Mouse (Mus musculus) neural tube, embryonic 14.5 days (tissue): ENCODE data around the gene Chic2. TPM values are rescaled to one million over a fixed set of nuclear protein-coding genes. Genes with fewer than 3 reads are reported as not detected.
A peak's percentile ranks its signal among the peaks of the same experiment; 100 is the strongest.

Experiments
- ATAC-seq: fragments of 200-750 bp; cut with Nextera tagmentation; 2 replicates; pipeline ENCODE4 v1.8.0; 2017; ENCODE audit warnings: low read depth, mild to moderate bottlenecking, moderate TSS enrichment, moderate library complexity
- H3K27ac ChIP-seq: fragments of 300-500 bp; sonication (generic); 2 replicates; pipeline ENCODE4 v1.5.1; 2014; ENCODE audit warnings: low read depth, mild to moderate bottlenecking, control low read depth, low read length, moderate library complexity, mixed read lengths
- H3K27me3 ChIP-seq: fragments of 300-500 bp; sonication (generic); 2 replicates; pipeline ENCODE4 v1.6.1; 2014; ENCODE audit warnings: low read length; ENCODE audit not compliant: control insufficient read depth, insufficient read depth
- H3K36me3 ChIP-seq: fragments of 300-500 bp; sonication (generic); 2 replicates; pipeline ENCODE4 v1.6.1; 2014; ENCODE audit warnings: low read length, mixed read lengths; ENCODE audit not compliant: control insufficient read depth, insufficient read depth
- H3K4me1 ChIP-seq: fragments of 300-500 bp; sonication (generic); 2 replicates; pipeline ENCODE4 v1.6.1; 2014; ENCODE audit warnings: low read length; ENCODE audit not compliant: control insufficient read depth, insufficient read depth
- H3K4me2 ChIP-seq: fragments of 300-500 bp; sonication (generic); 2 replicates; pipeline ENCODE4 v1.6.1; 2014; ENCODE audit warnings: mild to moderate bottlenecking, low read depth, low read length, control low read depth
- H3K4me3 ChIP-seq: fragments of 300-500 bp; sonication (generic); 2 replicates; pipeline ENCODE4 v1.5.1; 2014; ENCODE audit warnings: low read depth, low read length, control low read depth, mixed read lengths
- H3K9ac ChIP-seq: fragments of 300-500 bp; sonication (generic); replicated peaks from 2 replicates; pipeline ENCODE4 v1.6.1; 2014; ENCODE audit warnings: low read depth, mild to moderate bottlenecking, control low read depth, low read length, mixed read lengths
- H3K9me3 ChIP-seq: fragments of 300-500 bp; sonication (generic); 2 replicates; pipeline ENCODE4 v1.6.1; 2016; ENCODE audit warnings: low read length; ENCODE audit not compliant: control insufficient read depth
- WGBS: fragments of 180-500 bp; shearing (Covaris S2); extraction: QIAGEN DNeasy Blood & Tissue Kit; methylation state at CpG from one replicate; pipeline ENCODE4 v1.1.7; 2014; 5-methylcytosine and 5-hydroxymethylcytosine counted together
- polyA plus RNA-seq: library from polyadenylated mRNA; unstranded; fragments of >200 nt; fragmentation: Nextera tagmentation; extraction: Ambion mirVana; gene quantifications from 2 replicates; pipeline ENCODE4 v1.2.1, GENCODE M21; 2014

Gene Chic2
- polyA plus RNA-seq, 1 experiment from 2014 or later, result 50.1 TPM

DNA sequence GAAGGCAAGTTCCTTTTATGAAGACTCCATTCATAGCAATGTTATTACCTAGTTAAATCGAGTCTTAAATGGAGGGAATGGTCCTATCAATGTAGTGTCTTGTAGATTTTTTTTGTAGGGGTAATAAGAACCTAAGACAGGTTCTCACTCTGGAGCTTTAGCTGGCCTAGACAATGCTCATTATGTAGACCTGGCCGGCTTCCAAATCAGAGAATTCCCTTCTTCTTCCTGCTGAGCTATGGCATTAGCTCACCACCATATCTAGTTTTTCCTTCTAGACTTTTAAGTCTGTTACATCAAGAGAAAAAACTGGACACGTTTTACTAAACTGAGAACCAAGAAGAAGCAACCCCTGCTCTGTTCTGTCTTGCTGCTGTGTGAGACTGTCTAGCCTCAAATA lies 42.5 kb downstream of the Chic2 start:
- 84% methylated on average over 3 of the region's 3 CpGs for WGBS
- peaks cover 3% of the 10 kb centered on the region; the same call in 1 of the 2 replicates for H3K27me3 ChIP-seq
- ATAC-seq, result no peak

DNA sequence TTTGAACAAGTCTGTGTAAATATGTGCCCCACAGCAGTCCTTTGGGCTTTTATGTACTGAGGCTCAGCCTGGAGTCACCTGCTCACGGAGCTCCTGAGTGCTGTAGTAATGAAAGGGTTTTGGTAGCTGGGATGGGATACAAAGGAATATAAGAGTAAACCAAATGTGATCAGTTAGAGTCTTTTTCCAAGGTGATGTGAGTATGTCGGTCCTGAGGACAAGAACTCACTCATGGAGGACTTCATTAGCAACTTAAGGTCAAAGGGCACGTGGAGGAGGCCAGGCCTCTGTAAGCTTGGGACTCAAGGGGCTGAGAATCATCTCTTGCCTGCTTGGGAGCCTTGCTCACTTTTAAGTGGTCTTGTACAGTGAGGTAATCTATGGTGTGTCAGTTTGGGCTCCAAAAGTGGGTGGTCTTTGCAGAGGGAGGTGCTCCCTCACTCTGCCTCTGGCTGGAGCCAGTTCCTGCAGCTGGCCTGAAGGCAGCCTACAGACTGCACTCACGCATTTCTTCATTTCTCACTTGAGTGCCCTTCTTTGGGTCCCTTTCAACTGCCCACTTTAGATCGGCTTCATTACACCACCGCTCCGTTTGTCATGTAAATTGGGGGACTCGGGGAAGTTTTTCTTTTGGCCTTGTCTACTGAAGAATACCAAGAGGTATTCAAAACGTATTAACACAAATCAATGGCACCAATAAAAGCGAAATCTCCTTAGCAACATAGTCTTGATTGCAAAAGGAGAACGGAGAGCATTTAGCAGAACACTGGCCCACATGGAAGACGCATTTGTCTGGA lies 45.7 kb downstream of the Chic2 start:
- Histone ChIP-seq H3K36me3 (0 out of 2 replicates have a peak, but pooled peaks cover 8% of the 10 kb centered on the region), H3K27me3 (no peaks in the 10 kb centered on the region), H3K9ac (no peak overlapping the region), H3K27ac (no peak overlapping the region), H3K4me3 (no peak overlapping the region), H3K4me2 (no peak overlapping the region), H3K9me3 (no peaks in the 10 kb centered on the region), H3K4me1 (no peaks in the 10 kb centered on the region)
- 21% methylated on average over 12 of the region's 12 CpGs for WGBS
- ATAC-seq, result peak; percentile 89

More for the DNA sequence above, 42.5 kb downstream of the Chic2 start:
- Histone ChIP-seq H3K4me2 (no peak overlapping the region), H3K4me3 (no peak overlapping the region), H3K27ac (no peak overlapping the region), H3K9me3 (no peaks in the 10 kb centered on the region), H3K9ac (no peak overlapping the region), H3K4me1 (no peaks in the 10 kb centered on the region), H3K36me3 (0 out of 2 replicates have a peak, but pooled peaks cover 8% of the 10 kb centered on the region)

DNA sequence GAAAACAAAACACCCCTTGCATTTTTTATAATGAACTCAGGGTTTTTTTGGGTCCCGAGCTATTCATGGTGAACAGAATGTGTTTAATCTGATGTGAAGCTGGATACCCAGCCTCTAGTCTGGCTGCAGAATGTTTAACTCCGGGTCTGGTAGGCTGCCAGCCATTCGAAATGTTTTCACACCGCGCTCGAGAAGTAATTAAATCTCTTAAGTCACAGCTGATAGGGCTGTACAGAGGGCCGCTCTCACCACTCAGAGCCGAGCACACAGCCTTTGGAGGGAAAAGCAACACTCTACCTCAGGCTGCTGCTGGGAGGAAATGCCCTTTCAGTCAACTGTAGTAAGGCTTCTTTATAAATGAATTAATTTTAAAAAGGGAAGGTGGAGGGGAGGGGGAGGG lies 49.6 kb downstream of the Chic2 start:
- H3K4me3 ChIP-seq, result no peak overlapping the region
- H3K9ac ChIP-seq, result no peak overlapping the region
- no peak overlapping the region for H3K4me2 ChIP-seq
- no peaks in the 10 kb centered on the region for H3K9me3 ChIP-seq
- H3K4me1 ChIP-seq, result no peaks in the 10 kb centered on the region
- H3K27ac ChIP-seq, result no peak overlapping the region
- 56% methylated on average over 8 of the region's 8 CpGs for WGBS
- no peak; the same call in 1 of the 2 replicates for ATAC-seq
- no peaks in the 10 kb centered on the region for H3K27me3 ChIP-seq
- no peaks in the 10 kb centered on the region for H3K36me3 ChIP-seq

DNA sequence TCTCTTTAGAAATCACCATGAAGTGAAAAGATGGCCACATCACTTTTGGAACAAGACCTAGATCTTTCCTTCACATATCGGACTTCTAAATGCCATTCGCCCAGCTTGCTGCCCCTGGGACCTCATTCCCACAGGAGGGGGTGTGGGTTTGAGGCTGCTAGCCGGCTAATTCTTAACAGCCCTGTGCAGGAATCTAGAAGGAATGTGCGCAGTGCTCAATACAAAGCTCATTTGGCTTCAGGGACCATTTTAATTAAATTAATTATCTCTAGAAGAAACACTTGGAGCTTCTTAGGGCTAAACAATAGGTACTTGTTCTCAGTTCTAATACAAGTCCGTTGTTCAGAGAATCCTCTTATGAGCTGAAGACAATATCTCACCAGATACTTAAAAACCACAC lies 60.5 kb downstream of the Chic2 start:
- H3K36me3 ChIP-seq, result no peaks in the 10 kb centered on the region
- 30% methylated on average over 5 of the region's 5 CpGs for WGBS
- H3K27ac ChIP-seq, result no peak overlapping the region
- H3K9ac ChIP-seq, result no peak overlapping the region
- H3K4me2 ChIP-seq, result no peak overlapping the region
- 0 out of 2 replicates have a peak, but pooled peaks cover 3% of the 10 kb centered on the region for H3K4me1 ChIP-seq
- ATAC-seq, result no peak
- H3K27me3 ChIP-seq, result no peaks in the 10 kb centered on the region
- H3K9me3 ChIP-seq, result no peaks in the 10 kb centered on the region
- H3K4me3 ChIP-seq, result no peak overlapping the region

DNA sequence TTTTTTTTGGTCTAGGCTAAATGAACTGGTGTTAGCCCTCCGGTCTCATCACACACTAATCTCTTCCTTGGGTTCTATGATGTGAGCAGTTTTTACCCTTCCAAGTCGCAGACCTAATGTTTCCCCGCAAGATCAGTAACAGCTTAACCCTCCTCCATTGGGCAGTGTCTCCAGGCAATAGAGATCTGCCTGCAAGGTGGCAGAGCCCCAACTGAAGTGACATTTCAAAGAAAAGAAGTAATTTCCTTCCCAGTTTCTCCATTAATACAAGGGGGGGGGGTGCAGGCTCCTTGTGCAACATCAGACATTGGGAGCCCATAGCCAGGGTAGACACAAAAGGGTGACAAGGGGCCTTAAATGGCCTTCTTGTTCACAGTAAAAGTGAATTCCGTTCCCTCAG lies 64.0 kb downstream of the Chic2 start:
- Histone ChIP-seq H3K9me3 (no peaks in the 10 kb centered on the region), H3K27me3 (no peaks in the 10 kb centered on the region), H3K4me3 (no peak overlapping the region), H3K9ac (no peak overlapping the region), H3K36me3 (no peaks in the 10 kb centered on the region), H3K27ac (no peak overlapping the region), H3K4me2 (no peak overlapping the region), H3K4me1 (0 out of 2 replicates have a peak, but pooled peaks cover 3% of the 10 kb centered on the region)
- WGBS, result 54% methylated on average over 4 of the region's 4 CpGs
- no peak; the same call in 1 of the 2 replicates for ATAC-seq

DNA sequence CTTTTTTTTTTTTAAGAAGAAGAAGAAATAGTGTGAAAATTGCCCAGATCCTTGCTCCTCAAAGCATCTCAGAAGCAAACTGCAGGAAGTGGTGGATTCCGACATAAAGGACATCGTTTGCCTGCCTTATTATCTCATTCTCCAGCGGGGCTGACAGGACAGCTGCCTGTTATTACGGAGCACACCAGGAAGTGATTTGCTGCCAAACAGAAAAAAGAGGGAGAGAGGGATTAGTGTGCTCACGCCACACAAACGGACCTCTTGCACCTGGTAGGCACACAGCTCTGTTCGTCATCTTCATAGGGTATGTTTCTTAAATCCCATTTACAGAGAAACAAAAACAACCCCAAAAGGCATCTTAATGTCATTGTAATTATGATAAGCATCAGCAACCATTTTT lies 64.4 kb downstream of the Chic2 start:
- Histone ChIP-seq H3K4me1 (0 out of 2 replicates have a peak, but pooled peaks cover 3% of the 10 kb centered on the region), H3K27me3 (no peaks in the 10 kb centered on the region), H3K27ac (no peak overlapping the region), H3K36me3 (no peaks in the 10 kb centered on the region), H3K9me3 (no peaks in the 10 kb centered on the region), H3K9ac (no peak overlapping the region), H3K4me3 (no peak overlapping the region), H3K4me2 (no peak overlapping the region)
- no peak for ATAC-seq
- 12% methylated on average over 7 of the region's 7 CpGs for WGBS

DNA sequence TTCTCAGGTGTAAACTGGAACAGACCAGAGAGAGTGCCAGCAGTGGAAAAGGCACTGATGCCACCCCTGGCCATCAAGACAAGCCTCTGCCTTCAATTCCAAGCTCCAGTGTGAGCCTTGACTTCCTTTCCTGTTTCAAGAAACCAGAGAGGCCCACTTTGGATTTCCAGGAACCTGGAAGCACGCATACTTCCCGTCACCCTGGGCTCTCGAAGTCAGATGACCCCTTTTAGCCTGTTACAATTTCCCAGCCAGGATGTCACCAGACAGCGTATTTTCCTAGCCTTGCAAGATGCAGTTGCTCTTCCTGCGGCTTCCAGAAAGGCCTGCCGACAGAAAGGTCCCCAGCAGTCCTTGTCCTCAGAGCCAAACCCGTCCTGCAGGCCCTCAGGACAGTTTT lies 65.0 kb downstream of the Chic2 start:
- no peak for ATAC-seq
- Histone ChIP-seq H3K9me3 (no peaks in the 10 kb centered on the region), H3K4me2 (no peak overlapping the region), H3K27me3 (no peaks in the 10 kb centered on the region), H3K9ac (no peak overlapping the region), H3K4me1 (peaks cover 6% of the 10 kb centered on the region; the same call in 1 of the 2 replicates), H3K27ac (no peak overlapping the region), H3K4me3 (no peak overlapping the region), H3K36me3 (no peaks in the 10 kb centered on the region)
- 37% methylated on average over 7 of the region's 7 CpGs for WGBS

DNA sequence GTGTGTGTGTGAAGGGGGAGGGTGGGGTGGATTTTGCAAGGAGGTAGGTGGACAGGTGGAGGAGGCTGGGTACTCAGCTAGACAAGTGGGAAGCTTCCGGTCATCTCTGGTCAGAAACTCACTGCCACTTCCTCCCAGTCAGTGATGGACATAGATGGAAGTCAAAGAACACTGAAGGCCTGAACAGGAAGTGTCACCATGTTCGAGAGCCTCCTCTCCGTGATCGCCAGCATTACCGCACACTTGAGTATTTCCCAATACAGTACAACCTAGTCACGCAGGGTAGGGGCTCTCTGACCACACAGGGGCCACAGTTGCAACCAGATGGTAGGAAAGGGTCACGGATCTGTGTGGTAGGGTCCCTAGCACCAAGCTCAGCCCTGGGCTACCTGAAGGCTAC lies 69.1 kb downstream of the Chic2 start:
- no peak for ATAC-seq
- WGBS, result 94% methylated on average over 7 of the region's 7 CpGs
- Histone ChIP-seq H3K4me1 (peaks cover 3% of the 10 kb centered on the region; the same call in 1 of the 2 replicates), H3K9ac (no peak overlapping the region), H3K4me2 (no peak overlapping the region), H3K9me3 (no peaks in the 10 kb centered on the region), H3K27ac (no peak overlapping the region), H3K36me3 (no peaks in the 10 kb centered on the region), H3K4me3 (no peak overlapping the region), H3K27me3 (no peaks in the 10 kb centered on the region)

DNA sequence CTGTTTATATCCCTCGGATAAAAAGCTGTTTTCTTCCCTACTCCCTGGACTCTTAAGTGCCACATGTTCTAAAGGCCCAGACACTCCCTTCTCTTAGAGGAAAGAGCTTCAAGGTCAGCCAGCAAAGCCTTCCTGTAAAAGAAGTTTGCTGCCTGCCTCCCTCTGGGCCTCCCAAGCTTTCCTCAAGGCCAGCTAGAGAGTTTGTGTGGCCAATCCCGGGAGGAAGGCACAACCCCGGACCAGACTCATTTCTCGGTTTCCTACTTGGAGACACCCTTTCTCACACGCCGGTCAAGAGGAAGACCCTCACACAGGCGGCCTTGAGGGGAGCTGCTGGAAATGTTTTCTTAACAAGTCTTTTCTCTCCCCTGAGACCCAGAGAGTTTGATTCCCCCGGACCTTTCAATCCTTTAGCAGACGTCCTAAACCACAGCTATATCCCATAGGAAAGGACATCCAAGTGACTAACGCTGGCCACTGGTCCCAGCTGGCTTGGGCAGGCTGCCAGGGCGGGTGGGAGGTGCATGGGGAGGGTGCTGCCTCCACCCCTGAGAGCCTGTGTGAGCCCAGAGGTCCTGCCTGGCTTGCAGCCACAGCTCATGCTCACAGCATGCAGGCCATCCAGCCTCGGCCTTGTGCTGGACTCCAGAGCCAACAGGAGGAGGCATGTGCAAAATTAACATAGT lies 69.7 kb downstream of the Chic2 start:
- Histone ChIP-seq H3K27me3 (no peaks in the 10 kb centered on the region), H3K27ac (no peak overlapping the region), H3K4me2 (no peak overlapping the region), H3K9ac (no peak overlapping the region), H3K4me3 (no peak overlapping the region), H3K4me1 (peaks cover 3% of the 10 kb centered on the region; the same call in 1 of the 2 replicates), H3K9me3 (no peaks in the 10 kb centered on the region), H3K36me3 (no peaks in the 10 kb centered on the region)
- ATAC-seq, result peak; percentile 63; the same call in 1 of the 2 replicates
- 49% methylated on average over 12 of the region's 12 CpGs for WGBS
